23 mouse cellular contexts compared by ENCODE assay signal in the genomic region with DNA sequence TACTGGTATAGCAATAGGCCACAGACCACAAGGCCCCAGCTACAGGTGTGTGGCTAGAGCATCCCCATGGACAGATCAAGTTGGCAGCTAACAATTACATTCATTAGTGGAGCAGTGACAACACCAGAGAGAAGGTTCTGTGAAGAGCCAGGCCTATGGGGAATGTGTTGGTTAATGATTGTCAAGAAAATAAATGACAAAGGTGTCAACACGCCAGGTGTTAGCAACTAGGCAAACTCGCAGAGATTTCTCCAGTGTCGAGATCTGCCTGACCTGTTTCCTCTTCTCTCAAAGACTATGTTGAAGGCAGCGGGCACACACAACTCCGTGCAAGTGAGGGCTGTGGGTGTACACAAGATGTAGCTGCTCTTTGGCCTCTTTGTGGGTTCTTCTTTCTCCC. TPM values are rescaled to one million over a fixed set of nuclear protein-coding genes. Genes with fewer than 3 reads are reported as not detected.
A peak's percentile ranks its signal among the peaks of the same experiment; 100 is the strongest.
DNase-seq lines count a peak whose midpoint lies in the region; ATAC-seq and TF ChIP-seq lines count a peak whose summit lies in the region.
"Had no signal": no experiment of that assay in that cellular context is flagged by ENCODE, and none has a peak within 500 bp of the region (broad histone marks: within the 10 kb centered on the region; RNA-seq: fewer than 3 reads in every experiment).

No protein-coding gene starts in this region.

- no peaks in the 10 kb centered on the region for H3K36me3 ChIP-seq in liver, adult 2 months (ENCODE audit: control insufficient read depth, insufficient read depth, low read length)
- H3K36me3 ChIP-seq in liver, embryonic 12.5 days = no peaks in the 10 kb centered on the region
- no peaks in the 10 kb centered on the region for H3K36me3 ChIP-seq in intestine, embryonic 16.5 days (ENCODE audit: control insufficient read depth, insufficient read depth, low read length)
- no peaks in the 10 kb centered on the region for H3K36me3 ChIP-seq in kidney, adult 2 months (ENCODE audit: control insufficient read depth, insufficient read depth, low read length)
- H3K36me3 ChIP-seq: forebrain, embryonic 10.5 days; heart, embryonic 10.5 days; heart, embryonic 13.5 days had no signal

- H3K4me3 ChIP-seq in liver, adult 2 months (ENCODE audit: insufficient read depth, low read depth, low read length) = no peak overlapping the region
- no peak overlapping the region for H3K4me3 ChIP-seq in liver, embryonic 12.5 days
- no peak overlapping the region for H3K4me3 ChIP-seq in intestine, embryonic 16.5 days (ENCODE audit: low read length)
- no peak overlapping the region for H3K4me3 ChIP-seq in kidney, adult 2 months (ENCODE audit: insufficient read depth, low read depth, low read length)
- H3K4me3 ChIP-seq: forebrain, embryonic 10.5 days; forebrain, embryonic 13.5 days; heart, adult 2 months; heart, embryonic 10.5 days; heart, embryonic 13.5 days had no signal

- H3K27ac ChIP-seq in liver, adult 2 months (replicated peaks; ENCODE audit: insufficient read depth, low read depth, low read length) = no peak overlapping the region
- no peak overlapping the region for H3K27ac ChIP-seq in liver, embryonic 12.5 days
- no peak overlapping the region for H3K27ac ChIP-seq in intestine, embryonic 16.5 days (ENCODE audit: low read length)
- no peak overlapping the region for H3K27ac ChIP-seq in kidney, adult 2 months (ENCODE audit: insufficient read depth, low read depth, low read length)
- H3K27ac ChIP-seq: forebrain, embryonic 10.5 days; forebrain, embryonic 13.5 days; heart, adult 2 months; heart, embryonic 10.5 days; heart, embryonic 13.5 days; hindbrain, embryonic 14.5 days had no signal

- no peaks in the 10 kb centered on the region for H3K9me3 ChIP-seq in liver, embryonic 12.5 days (replicated peaks)
- no peaks in the 10 kb centered on the region for H3K9me3 ChIP-seq in intestine, embryonic 16.5 days (ENCODE audit: control insufficient read depth, low read length)
- H3K9me3 ChIP-seq: forebrain, embryonic 10.5 days; forebrain, embryonic 13.5 days; heart, embryonic 10.5 days; heart, embryonic 13.5 days had no signal

- no peak overlapping the region for H3K4me2 ChIP-seq in liver, embryonic 12.5 days
- H3K4me2 ChIP-seq in intestine, embryonic 16.5 days (ENCODE audit: low read depth, low read length) = no peak overlapping the region
- H3K4me2 ChIP-seq: forebrain, embryonic 13.5 days; heart, embryonic 13.5 days; hindbrain, embryonic 14.5 days had no signal

- no peak overlapping the region for H3K9ac ChIP-seq in liver, adult 2 months (ENCODE audit: low read depth, low read length)
- no peak overlapping the region for H3K9ac ChIP-seq in liver, embryonic 12.5 days
- H3K9ac ChIP-seq in intestine, embryonic 16.5 days (ENCODE audit: low read depth, low read length) = no peak overlapping the region
- H3K9ac ChIP-seq: forebrain, embryonic 13.5 days; heart, embryonic 13.5 days; hindbrain, embryonic 14.5 days had no signal

- DNase-seq in liver, adult 2 months (ENCODE audit: extremely low read depth, low read depth, low spot score) = peak; percentile 31
- peak; percentile 31 for DNase-seq in yolk sac, embryonic 10.5 days (ENCODE audit: low spot score)
- DNase-seq in urinary bladder, postnatal 4 days (ENCODE audit: low spot score in 2 of 2) = no peak
- DNase-seq in kidney, adult 2 months = no peak
- DNase-seq: adrenal gland, adult 8-10 months; adrenal gland, postnatal 25 days; cerebellum, adult 11-12 months; cerebellum, adult 8-10 months; cerebellum, postnatal 10 days; gastrocnemius, postnatal 10 days; gastrocnemius, postnatal 36 days; heart, adult 2 months; heart, postnatal 14 days; heart, postnatal 4 days had no signal

- no peak for TF ChIP-seq CTCF in liver, adult 2 months (IDR thresholded peaks at IDR 0.05; ENCODE audit: low read depth, low read length)
- TF ChIP-seq CTCF in kidney, adult 2 months (conservative IDR thresholded peaks at IDR 0.05; ENCODE audit: insufficient read depth, insufficient read length, low read depth, low read length) = no peak

- 37% methylated on average over 5 of the region's 5 CpGs for WGBS in liver, adult 2 months
- WGBS in liver, embryonic 12.5 days (ENCODE audit: insufficient replicate concordance) = 57% methylated on average over 5 of the region's 5 CpGs
- 55% methylated on average over 5 of the region's 5 CpGs for WGBS in intestine, embryonic 16.5 days
- 47% methylated on average over 5 of the region's 5 CpGs for WGBS in kidney, adult 2 months

- TF ChIP-seq POLR2A in liver, adult 2 months (IDR thresholded peaks at IDR 0.05; ENCODE audit: extremely low read depth, insufficient read depth, low read length) = no peak
- no peak for TF ChIP-seq POLR2A in kidney, adult 2 months (IDR thresholded peaks at IDR 0.05; ENCODE audit: low read depth, low read length)

- ATAC-seq in liver, embryonic 12.5 days = no peak
- ATAC-seq in intestine, embryonic 16.5 days = peak; percentile 55; the same call in 1 of the 2 replicates
- ATAC-seq: activated CD4-positive, CD25-positive, alpha-beta regulatory T cell, adult 4 months; forebrain, embryonic 13.5 days; forebrain, embryonic 16.5 days had no signal

- no peaks in the 10 kb centered on the region for H3K79me2 ChIP-seq in liver, adult 2 months (ENCODE audit: control insufficient read depth, insufficient read depth, low read length)

- no peaks in the 10 kb centered on the region for H3K27me3 ChIP-seq in liver, adult 2 months (ENCODE audit: control insufficient read depth, insufficient read depth, low read length)
- no peaks in the 10 kb centered on the region for H3K27me3 ChIP-seq in liver, embryonic 12.5 days (replicated peaks)
- H3K27me3 ChIP-seq in intestine, embryonic 16.5 days (replicated peaks; ENCODE audit: control insufficient read depth, insufficient read depth, low read length) = no peaks in the 10 kb centered on the region
- H3K27me3 ChIP-seq in kidney, adult 2 months (replicated peaks; ENCODE audit: control insufficient read depth, insufficient read depth, low read length) = no peaks in the 10 kb centered on the region
- H3K27me3 ChIP-seq: forebrain, embryonic 13.5 days; heart, embryonic 13.5 days had no signal

- no peaks in the 10 kb centered on the region for H3K4me1 ChIP-seq in liver, adult 2 months (ENCODE audit: control insufficient read depth, insufficient read depth, low read length)
- no peaks in the 10 kb centered on the region for H3K4me1 ChIP-seq in liver, embryonic 12.5 days
- H3K4me1 ChIP-seq in intestine, embryonic 16.5 days (ENCODE audit: control insufficient read depth, insufficient read depth, low read length) = no peaks in the 10 kb centered on the region
- peaks cover 9% of the 10 kb centered on the region for H3K4me1 ChIP-seq in kidney, adult 2 months (ENCODE audit: control insufficient read depth, insufficient read depth, low read length)
- H3K4me1 ChIP-seq: forebrain, embryonic 10.5 days; forebrain, embryonic 13.5 days; heart, embryonic 10.5 days; heart, embryonic 13.5 days had no signal

RNA-seq across cellular contexts. Expression of a gene that starts 46.2 kb away (rescaled TPM):
- total RNA-seq in liver, adult 2 months (2014; rRNA removed) = 36.2 and 52.9 TPM in 2 replicates
- 2.9 and 3.1 TPM in 2 replicates for polyA plus RNA-seq in liver, adult 2 months (2012; rRNA removed)
- polyA plus RNA-seq in liver, embryonic 12.5 days (2016; fragmentation: Nextera tagmentation; extraction: Ambion mirVana) = 63.0 and 63.2 TPM in 2 replicates
- 79.0 and 88.1 TPM in 2 replicates for polyA plus RNA-seq in intestine, embryonic 16.5 days (2015; fragmentation: Nextera tagmentation; extraction: Ambion mirVana)
- polyA plus RNA-seq in kidney, adult 2 months (2012; rRNA removed) = 6.6 and 12.7 TPM in 2 replicates

Comparison
In these comparisons a context has a peak if more than half of its experiments do, and no peak if none do; other contexts are left out.
1. DNase-seq: peak in liver, adult 2 months (single experiment) and yolk sac, embryonic 10.5 days (single experiment); none in urinary bladder, postnatal 4 days (0 of 2) and kidney, adult 2 months (single experiment).